Mouse (Mus musculus) layer of hippocampus, adult 8-10 months (tissue): ENCODE measurements at regions not wholly inside any gene's neighbourhood (a gene's known extent, or its start where the extent isn't known, plus 50 kb on each side); places are given as distances from the start of the nearest gene placed in this dataset.
"Not testable (repeated sequence)": the region's sequence is repeated elsewhere in the genome, so short reads cannot be mapped to it uniquely, and the experiment has no call there.

Experiments
- DNase-seq, 2 experiments: peaks; one replicate each; pipeline ENCODE4 v3.0.0; 2022; ENCODE audit warnings: low spot score in 2 of 2

GRCm38 (mm10) chr17:82674593-82674992 lies 540.5 kb upstream of the Pkdcc start:
- no peak for DNase-seq

GRCm38 (mm10) chr17:82666557-82666956 lies 548.5 kb upstream of the Pkdcc start:
- DNase-seq = not testable (repeated sequence)

DNA sequence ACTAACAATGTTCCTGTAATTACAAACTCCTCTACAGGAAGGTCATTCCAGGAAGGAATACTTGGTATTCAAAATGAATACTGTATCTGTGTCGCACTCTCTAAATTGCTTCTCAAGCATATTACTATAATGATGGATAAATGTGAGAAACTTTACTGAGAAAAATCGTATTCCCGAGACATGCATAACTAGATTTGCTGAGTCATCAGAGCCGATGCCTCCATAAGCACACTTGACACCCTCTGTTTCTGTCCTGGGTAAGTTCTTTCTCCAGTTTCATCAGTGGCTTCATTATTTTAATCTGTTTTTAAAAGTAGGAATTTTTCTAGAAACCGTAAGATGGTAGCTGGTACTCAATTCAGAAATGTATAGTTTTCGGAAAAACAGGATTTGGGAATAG lies 550.7 kb upstream of the Pkdcc start:
- no peak for DNase-seq

GRCm38 (mm10) chr17:82636459-82637189 lies 578.5 kb upstream of the Pkdcc start:
- DNase-seq = no peak

DNA sequence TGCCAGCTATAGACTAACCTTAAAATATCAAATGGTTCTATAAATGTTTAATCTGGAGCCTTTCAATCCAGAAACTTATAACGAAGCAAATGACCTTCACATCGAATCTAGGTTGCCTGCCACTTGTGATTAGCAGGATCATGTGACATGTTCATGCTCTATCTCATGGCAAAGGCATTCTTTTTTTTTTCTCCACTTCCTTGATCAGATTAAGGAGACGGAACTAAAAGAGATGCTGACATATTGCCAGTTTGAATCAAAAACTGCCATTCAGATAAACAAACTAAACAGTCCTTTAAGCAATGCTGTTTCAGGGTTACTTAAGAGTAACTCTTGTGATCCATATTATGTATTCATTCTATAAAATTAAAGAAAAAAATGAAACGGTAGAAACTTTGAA lies 579.2 kb upstream of the Pkdcc start:
- DNase-seq = no peak

DNA sequence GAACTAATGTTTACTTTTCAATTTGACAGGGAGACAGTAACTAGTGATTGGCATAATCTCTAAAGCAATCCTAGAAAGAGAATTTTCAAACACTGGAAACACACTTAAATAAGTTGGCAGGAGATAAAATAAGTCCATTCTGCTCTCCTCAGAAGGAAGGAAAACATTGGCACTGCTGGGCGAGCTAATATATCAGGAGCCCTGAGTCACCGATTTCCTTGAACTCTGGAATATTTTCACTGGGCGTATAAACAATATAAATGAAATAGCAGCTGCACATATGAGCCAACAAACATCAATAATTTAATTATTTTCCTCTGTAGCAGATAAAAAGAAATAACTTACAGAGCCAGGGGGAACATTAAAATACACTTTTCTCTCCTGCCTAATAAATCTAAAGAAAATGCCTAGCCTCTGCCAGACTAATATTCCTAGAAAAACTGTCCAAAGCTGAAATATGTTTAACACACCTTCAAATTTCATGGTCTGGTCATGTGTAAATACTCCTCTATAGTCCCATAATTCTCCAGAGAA lies 608.4 kb upstream of the Pkdcc start:
- DNase-seq = no peak

GRCm38 (mm10) chr17:82583801-82584200 lies 631.3 kb upstream of the Pkdcc start:
- no peak for DNase-seq

DNA sequence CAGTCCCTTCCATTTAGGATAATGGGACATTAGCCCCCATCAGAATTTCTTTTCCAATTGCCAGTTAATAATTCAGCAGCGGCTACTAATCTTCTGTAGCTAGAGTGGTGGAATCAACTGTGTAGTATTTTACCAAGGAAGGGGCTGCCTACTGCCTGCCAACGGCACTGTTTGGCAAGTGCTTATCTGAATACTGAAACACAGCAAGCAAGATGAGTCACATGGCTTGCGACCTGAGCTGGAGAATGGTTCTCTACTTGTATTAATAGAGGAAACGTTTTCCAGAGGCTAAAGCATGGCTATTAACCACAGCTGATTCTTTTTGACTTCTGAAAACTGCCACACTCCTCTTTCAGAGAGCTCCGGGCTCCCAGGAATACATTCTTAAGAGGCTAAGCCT lies 681.6 kb upstream of the Pkdcc start:
- DNase-seq = no peak

GRCm38 (mm10) chr17:82518129-82518528 lies 697.0 kb upstream of the Pkdcc start:
- no peak for DNase-seq

- no peak for DNase-seq
Observed at GRCm38 (mm10) chr17:82516850-82517249, 698.2 kb upstream of the Pkdcc start.

DNA sequence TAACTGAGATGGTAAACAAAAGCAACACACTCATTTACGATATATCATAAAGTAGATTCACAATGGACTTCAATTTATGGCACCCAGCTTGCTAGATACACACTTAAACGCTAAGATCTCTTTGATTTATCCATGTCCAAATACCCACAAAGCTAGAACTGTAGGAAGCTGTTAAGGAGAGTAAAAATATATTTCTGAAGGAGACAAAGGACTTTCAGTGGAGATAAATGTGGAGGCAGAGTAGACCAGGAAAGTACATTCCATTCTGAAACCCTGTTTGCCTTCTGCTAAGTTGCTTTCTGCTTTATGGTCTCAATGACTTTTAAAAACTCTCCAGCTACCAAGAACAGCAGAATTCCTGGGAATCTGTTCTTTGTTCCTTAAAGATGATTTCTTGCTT lies 701.3 kb upstream of the Pkdcc start:
- no peak for DNase-seq

- DNase-seq = no peak
Observed at GRCm38 (mm10) chr17:82504291-82504690, 710.8 kb upstream of the Pkdcc start.

DNA sequence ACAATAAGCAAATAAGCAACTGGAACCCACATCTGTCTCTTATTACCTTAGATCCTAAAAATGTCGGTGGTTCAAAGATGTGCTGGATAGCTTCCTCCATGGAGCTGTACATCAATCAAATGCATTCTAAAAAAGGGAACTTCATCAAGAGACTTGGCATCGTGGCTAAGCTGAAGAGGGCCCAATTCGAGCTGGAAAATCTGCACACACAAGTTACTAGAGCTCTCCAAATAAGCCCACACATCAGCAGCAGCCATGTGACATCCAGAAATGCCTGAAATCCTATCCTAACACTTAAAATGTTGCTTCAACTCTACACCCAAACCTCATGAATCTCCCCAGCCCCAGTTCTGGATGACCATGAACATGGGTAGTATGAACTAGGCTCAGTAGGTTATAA lies 729.5 kb upstream of the Pkdcc start:
- no peak for DNase-seq

GRCm38 (mm10) chr17:82484609-82485008 lies 730.5 kb upstream of the Pkdcc start:
- no peak for DNase-seq

GRCm38 (mm10) chr17:82457972-82458371 lies 719.8 kb upstream of the Slc8a1 start:
- no peak for DNase-seq

DNA sequence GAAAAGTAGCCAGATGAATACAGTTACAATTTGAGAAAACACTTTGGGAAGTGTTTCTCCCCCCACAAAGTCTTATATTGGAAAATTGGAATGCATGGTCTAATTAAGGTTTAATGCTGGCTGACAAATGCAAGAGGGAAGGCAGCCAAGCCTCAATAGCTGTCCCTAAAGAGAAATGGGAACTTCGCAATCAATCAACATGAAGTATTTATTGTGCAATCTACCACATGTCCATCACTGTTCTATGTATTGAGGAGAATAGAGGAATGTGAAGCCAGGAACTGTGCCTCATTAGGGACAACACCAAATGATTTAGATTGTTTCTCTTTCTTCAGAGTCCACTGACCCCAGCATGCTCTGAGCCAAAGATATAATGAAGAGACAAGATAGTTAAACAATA lies 715.7 kb upstream of the Slc8a1 start:
- DNase-seq = no peak

GRCm38 (mm10) chr17:82439105-82439504 lies 700.9 kb upstream of the Slc8a1 start:
- DNase-seq = no peak

DNA sequence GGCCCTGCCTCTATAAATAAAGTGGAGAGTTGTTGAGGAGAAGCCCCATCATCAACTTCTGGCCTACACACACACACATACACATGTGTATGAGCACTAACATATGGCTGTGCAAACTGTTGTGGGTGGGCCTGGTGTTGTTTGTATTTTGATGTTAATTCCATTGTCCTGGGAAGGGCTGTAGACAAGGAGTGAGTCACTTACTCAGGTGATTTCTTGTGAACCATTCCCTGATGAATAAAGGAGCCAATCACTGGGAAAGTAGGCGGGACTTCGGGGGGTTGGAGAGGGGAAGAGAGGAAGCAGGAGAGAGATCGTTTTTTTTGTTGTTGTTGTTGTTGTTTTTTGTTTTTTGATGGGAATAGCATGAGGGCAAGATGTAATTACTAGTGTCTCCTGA lies 699.0 kb upstream of the Slc8a1 start:
- no peak for DNase-seq

- DNase-seq = no peak
Observed at GRCm38 (mm10) chr17:82432678-82433077, 694.5 kb upstream of the Slc8a1 start.

- DNase-seq = no peak
Observed at GRCm38 (mm10) chr17:82408296-82408695, 670.1 kb upstream of the Slc8a1 start.

- no peak for DNase-seq
Observed at GRCm38 (mm10) chr17:82399328-82399727, 661.2 kb upstream of the Slc8a1 start.

GRCm38 (mm10) chr17:82379371-82379770 lies 641.2 kb upstream of the Slc8a1 start:
- not testable (repeated sequence) for DNase-seq

DNA sequence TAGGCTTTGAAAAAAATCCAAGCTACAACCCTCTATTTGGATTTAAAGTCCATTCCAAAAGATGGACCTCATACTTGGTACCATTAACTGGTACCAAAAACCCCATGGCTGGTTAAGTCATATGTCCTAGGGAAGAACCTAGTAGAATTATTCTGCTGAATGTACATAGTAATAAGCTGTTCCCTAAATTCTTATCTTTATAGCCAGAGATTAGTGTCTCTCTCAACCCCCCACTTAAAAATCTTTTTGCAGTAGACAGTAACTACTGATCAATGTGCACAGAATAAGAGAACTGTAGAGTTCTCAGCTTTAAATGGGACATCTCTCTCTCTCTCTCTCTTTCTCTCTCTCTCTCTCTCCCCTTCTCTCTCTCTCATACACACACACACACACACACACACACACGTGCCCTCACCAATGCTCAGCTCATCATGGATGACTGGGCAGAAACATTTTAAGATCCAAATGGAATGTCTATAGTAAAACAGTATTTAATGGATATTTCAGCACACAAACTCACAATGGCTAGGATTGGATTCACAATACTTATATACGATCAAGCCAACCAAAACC lies 640.2 kb upstream of the Slc8a1 start:
- no peak for DNase-seq
